Mouse (Mus musculus): ENCODE data around the gene Hist1h3e.

DNA sequence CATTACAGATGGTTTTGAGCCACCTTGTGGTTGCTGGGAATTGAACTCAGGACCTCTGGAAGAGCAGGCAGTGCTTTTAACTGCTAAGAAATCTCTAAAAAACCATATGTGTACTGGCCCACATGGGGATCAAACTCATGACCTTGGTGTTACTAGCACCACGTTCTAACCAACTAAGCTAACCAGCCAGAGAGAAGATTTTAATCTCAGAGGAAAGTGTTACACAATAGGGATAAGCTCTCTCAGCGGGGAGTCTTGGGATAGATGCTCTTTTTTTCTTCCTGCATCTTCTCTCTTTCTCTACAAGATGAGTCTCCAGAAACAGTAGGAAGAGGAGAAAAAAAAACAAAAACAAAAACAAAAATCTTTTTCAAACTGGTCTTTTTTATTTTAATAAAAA is 48.2 kb upstream of the Hist1h3e start:
- TF ChIP-seq CTCF (IDR thresholded peaks at IDR 0.05; ENCODE audit: borderline replicate concordance, insufficient read depth, low read depth, low read length) (no peak), POLR2A (IDR thresholded peaks at IDR 0.05; ENCODE audit: borderline replicate concordance, insufficient read depth, low read length) (no peak)
